Mouse (Mus musculus) bone marrow, adult 2 months (tissue): ENCODE data around the gene Bora.

Source experiments
- CTCF ChIP-seq: fragments of 200-500 bp; IDR thresholded peaks from 2 replicates; pipeline ENCODE4 v1.5.1; 2011; ENCODE audit warnings: low read length, control low read depth; ENCODE audit not compliant: control insufficient read depth, insufficient read depth
- POLR2A ChIP-seq: fragments of 200-500 bp; IDR thresholded peaks from 2 replicates; pipeline ENCODE4 v1.6.1; 2011; ENCODE audit warnings: low read depth, mild to moderate bottlenecking, control low read depth, low read length, borderline replicate concordance; ENCODE audit not compliant: control insufficient read depth

DNA sequence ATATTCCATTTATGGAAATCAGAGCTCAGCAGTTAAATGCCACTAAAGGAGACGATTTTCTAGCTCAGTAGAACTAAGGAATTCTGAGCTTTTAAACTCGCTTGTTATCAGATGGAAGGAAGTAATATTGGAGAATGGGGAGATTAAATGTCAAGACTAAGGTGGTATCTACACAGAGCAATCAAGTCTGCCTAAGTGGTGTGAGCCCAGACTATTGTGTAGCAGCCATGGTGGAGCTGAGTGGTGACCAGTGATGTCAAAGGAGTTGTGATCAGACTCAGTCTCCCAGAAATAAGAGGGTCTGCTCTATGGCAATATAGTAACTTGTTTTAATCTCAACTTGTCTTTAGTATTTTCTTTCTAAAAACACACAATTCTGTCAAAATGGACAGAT is 35.1 kb upstream of the Bora start:
- TF ChIP-seq CTCF (no peak), POLR2A (no peak)
